ENCODE assay signal across 8 mouse cellular contexts in the genomic region with DNA sequence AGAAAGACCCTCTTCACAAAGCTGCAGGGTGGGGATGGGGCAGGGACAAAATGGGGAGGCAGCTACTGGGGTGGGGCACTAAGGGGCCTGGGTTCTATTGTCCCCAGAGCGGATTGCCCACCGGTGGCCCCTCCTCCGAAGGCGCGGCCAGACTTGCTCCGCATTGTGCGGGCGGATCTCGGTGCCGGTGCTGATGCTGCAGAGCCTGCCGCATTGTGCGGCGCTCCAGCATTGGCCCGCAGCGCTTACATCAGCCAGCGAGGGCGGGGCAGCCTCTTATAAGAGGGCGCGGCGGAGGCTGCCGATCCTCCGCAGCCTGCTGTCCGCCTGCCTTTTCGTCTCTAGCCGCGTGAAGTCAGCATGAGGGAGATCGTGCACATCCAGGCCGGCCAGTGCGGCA. TPM values are rescaled to one million over a fixed set of nuclear protein-coding genes. Genes with fewer than 3 reads are reported as not detected.
A peak's percentile ranks its signal among the peaks of the same experiment; 100 is the strongest.
DNase-seq lines count a peak whose midpoint lies in the region; ATAC-seq and TF ChIP-seq lines count a peak whose summit lies in the region.

TSS of gene Tubb3 (plus strand) at position 179 of the 400 bp plus-strand sequence.

- H3K4me1 ChIP-seq in kidney, embryonic 16.5 days (ENCODE audit: insufficient read depth, low read length), result peaks cover 18% of the 10 kb centered on the region
- H3K4me1 ChIP-seq in limb, embryonic 14.5 days (ENCODE audit: control insufficient read depth, insufficient read depth, low read length), result no peaks in the 10 kb centered on the region
- peaks cover 41% of the 10 kb centered on the region for H3K4me1 ChIP-seq in neural tube, embryonic 13.5 days (replicated peaks)

- DNase-seq in NIH3T3 (ENCODE audit: low read depth), result peak; percentile 54
- peak; percentile 96 to 97 for DNase-seq in cerebellum, postnatal 25 days
- peak; percentile 85 to 86 for DNase-seq in frontal cortex, postnatal 14 days (ENCODE audit: low spot score in 2 of 2)
- DNase-seq in limb, embryonic 14.5 days (ENCODE audit: low spot score), result peak; percentile 41
- no peak for DNase-seq in yolk sac, embryonic 10.5 days (ENCODE audit: low spot score)

- WGBS in kidney, embryonic 16.5 days, result under 1% methylated on average over 29 of the region's 29 CpGs
- WGBS in limb, embryonic 14.5 days, result 0% methylated on average over 28 of the region's 29 CpGs
- WGBS in neural tube, embryonic 13.5 days, result 3% methylated on average over 29 of the region's 29 CpGs

- H3K4me3 ChIP-seq in kidney, embryonic 16.5 days (ENCODE audit: low read length), result peak within 1 kb of the TSS; percentile 38
- peak within 1 kb of the TSS; percentile 32 for H3K4me3 ChIP-seq in limb, embryonic 14.5 days (replicated peaks; ENCODE audit: low read length)
- H3K4me3 ChIP-seq in neural tube, embryonic 13.5 days, result peak within 1 kb of the TSS; percentile 87

- no peak within 1 kb of the TSS; the same call in 1 of the 2 replicates for H3K9ac ChIP-seq in kidney, embryonic 16.5 days (replicated peaks; ENCODE audit: low read length)
- H3K9ac ChIP-seq in limb, embryonic 14.5 days (ENCODE audit: low read depth, low read length, severe bottlenecking), result no peak within 1 kb of the TSS
- H3K9ac ChIP-seq in neural tube, embryonic 13.5 days, result peak within 1 kb of the TSS; percentile 100

- no peaks in the 10 kb centered on the region for H3K36me3 ChIP-seq in kidney, embryonic 16.5 days (ENCODE audit: insufficient read depth, low read length)
- H3K36me3 ChIP-seq in limb, embryonic 14.5 days (ENCODE audit: control insufficient read depth, insufficient read depth, low read length), result no peaks in the 10 kb centered on the region
- H3K36me3 ChIP-seq in neural tube, embryonic 13.5 days, result 0 out of 2 replicates have a peak, but pooled peaks cover under 1% of the 10 kb centered on the region

- peak within 1 kb of the TSS; percentile 53 for H3K4me2 ChIP-seq in kidney, embryonic 16.5 days (replicated peaks; ENCODE audit: low read depth, low read length)
- peak within 1 kb of the TSS; percentile 51 for H3K4me2 ChIP-seq in limb, embryonic 14.5 days (replicated peaks; ENCODE audit: low read depth, low read length, severe bottlenecking)
- H3K4me2 ChIP-seq in neural tube, embryonic 13.5 days, result peak within 1 kb of the TSS; percentile 85

- peaks cover 56% of the 10 kb centered on the region for H3K27me3 ChIP-seq in kidney, embryonic 16.5 days (ENCODE audit: insufficient read depth, low read length)
- peaks cover 43% of the 10 kb centered on the region for H3K27me3 ChIP-seq in limb, embryonic 14.5 days (ENCODE audit: control insufficient read depth, insufficient read depth, low read length)
- no peaks in the 10 kb centered on the region; the same call in 1 of the 2 replicates for H3K27me3 ChIP-seq in neural tube, embryonic 13.5 days

- no peaks in the 10 kb centered on the region for H3K9me3 ChIP-seq in kidney, embryonic 16.5 days (ENCODE audit: low read length)
- H3K9me3 ChIP-seq in limb, embryonic 14.5 days (ENCODE audit: control insufficient read depth, low read length), result no peaks in the 10 kb centered on the region
- H3K9me3 ChIP-seq in neural tube, embryonic 13.5 days, result no peaks in the 10 kb centered on the region

- H3K27ac ChIP-seq in kidney, embryonic 16.5 days (ENCODE audit: low read length), result no peak within 1 kb of the TSS
- H3K27ac ChIP-seq in limb, embryonic 14.5 days (replicated peaks; ENCODE audit: low read depth, low read length), result no peak within 1 kb of the TSS
- H3K27ac ChIP-seq in neural tube, embryonic 13.5 days (replicated peaks), result peak within 1 kb of the TSS; percentile 98

- ATAC-seq in CD4-positive, CD25-positive, alpha-beta regulatory T cell, adult 4 months, result peak; percentile 62
- peak; percentile 77 for ATAC-seq in kidney, embryonic 16.5 days (ENCODE audit: low FRiP score, low TSS enrichment)
- ATAC-seq in limb, embryonic 14.5 days (ENCODE audit: low FRiP score, low read depth), result peak; percentile 67
- ATAC-seq in neural tube, embryonic 13.5 days (ENCODE audit: low read depth), result peak; percentile 92

- TF ChIP-seq POLR2A in limb, embryonic 14.5 days (IDR thresholded peaks at IDR 0.05; ENCODE audit: borderline replicate concordance, extremely low read depth, insufficient read depth, insufficient read length), result no peak

RNA-seq across cellular contexts. Expression of gene Tubb3, which starts in this region (rescaled TPM):
- polyA plus RNA-seq in CD4-positive, CD25-positive, alpha-beta regulatory T cell, adult 4 months (2017; shearing (Covaris generic)), result 1 to 10 TPM in 1 of 2 experiments, not detected in 1; 1.2 TPM
- 4.8 and 11.2 TPM in 2 replicates for polyA plus RNA-seq in kidney, embryonic 16.5 days (2015; fragmentation: Nextera tagmentation; extraction: Ambion mirVana)
- 10.4 and 12.5 TPM in 2 replicates for polyA plus RNA-seq in limb, embryonic 14.5 days (2012; rRNA removed)
- 3.4 and 3.7 TPM in 2 replicates for polyA plus RNA-seq in limb, embryonic 14.5 days (2014; fragmentation: Nextera tagmentation; extraction: Ambion mirVana)
- 1,543 and 1,658 TPM in 2 replicates for polyA plus RNA-seq in neural tube, embryonic 13.5 days (2015; fragmentation: Nextera tagmentation; extraction: Ambion mirVana)

Comparison
In these comparisons a context has a peak if more than half of its experiments do, and no peak if none do; other contexts are left out.
1. RNA of gene Tubb3 (polyA plus RNA-seq): 1,543 to 1,658 TPM in neural tube, embryonic 13.5 days; 3.4 to 12.5 TPM in limb, embryonic 14.5 days, 4.8 to 11.2 TPM in kidney, embryonic 16.5 days and 1.2 TPM in CD4-positive, CD25-positive, alpha-beta regulatory T cell, adult 4 months; every median in the first group is over 100 times any median in the second.
2. H3K4me3 ChIP-seq: peak in every context shown above with its lines; median percentile 87 in neural tube, embryonic 13.5 days; 38 in kidney, embryonic 16.5 days; 32 in limb, embryonic 14.5 days.
3. Peak in every context shown above with its lines, with median percentiles within 50 percentile points of each other: ATAC-seq and H3K4me2 ChIP-seq.